ENCODE assay signal across 19 mouse cellular contexts in the genomic region with DNA sequence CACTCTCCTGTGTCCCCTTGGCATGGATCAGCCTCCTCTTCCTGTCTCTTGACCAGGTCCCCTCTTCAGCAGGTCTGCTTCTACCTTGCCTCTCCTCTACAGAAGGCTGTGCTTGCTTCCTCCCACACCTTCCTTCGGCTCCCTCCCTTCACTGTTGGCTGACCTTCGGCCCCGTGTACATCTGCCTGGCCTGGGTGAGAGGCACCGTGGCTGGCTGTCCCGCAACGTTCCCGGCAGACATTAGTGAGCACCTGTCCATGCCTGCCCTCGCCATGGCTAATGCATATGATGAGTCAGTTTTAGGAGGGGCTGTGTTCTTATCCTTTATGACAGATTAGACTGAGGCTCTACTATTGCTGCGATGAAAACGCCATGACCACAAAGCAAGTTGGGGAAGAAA. TPM values are rescaled to one million over a fixed set of nuclear protein-coding genes. Genes with fewer than 3 reads are reported as not detected.
"Had no signal": no experiment of that assay in that cellular context is flagged by ENCODE, and none has a peak within 500 bp of the region (broad histone marks: within the 10 kb centered on the region; RNA-seq: fewer than 3 reads in every experiment).

No protein-coding gene starts in this region.

- H3K9ac ChIP-seq: liver, postnatal 0 days; lung, embryonic 15.5 days; midbrain, embryonic 13.5 days; midbrain, embryonic 15.5 days; neural tube, embryonic 12.5 days; stomach, embryonic 15.5 days had no signal

- H3K27me3 ChIP-seq: stomach, embryonic 15.5 days had no signal

- H3K27ac ChIP-seq: lung, embryonic 15.5 days; macrophage; midbrain, embryonic 13.5 days; midbrain, embryonic 15.5 days; neural tube, embryonic 12.5 days; stomach, embryonic 15.5 days; stomach, postnatal 0 days had no signal

- H3K36me3 ChIP-seq: lung, embryonic 15.5 days; midbrain, embryonic 13.5 days; midbrain, embryonic 15.5 days; neural tube, embryonic 12.5 days; stomach, embryonic 15.5 days had no signal

- H3K4me1 ChIP-seq: stomach, embryonic 15.5 days had no signal

- H3K4me2 ChIP-seq: lung, embryonic 15.5 days; midbrain, embryonic 11.5 days; midbrain, embryonic 13.5 days; midbrain, embryonic 15.5 days; neural tube, embryonic 12.5 days; stomach, embryonic 15.5 days had no signal

- H3K9me3 ChIP-seq: lung, embryonic 15.5 days; midbrain, embryonic 13.5 days; midbrain, embryonic 15.5 days; neural tube, embryonic 12.5 days; stomach, embryonic 15.5 days had no signal

- DNase-seq: liver, postnatal 0 days; lung, adult 2 months; lung, postnatal 14 days; lung, postnatal 36 days; right cerebral cortex, postnatal 14 days; thymus, adult 2 months; thymus, postnatal 25 days; thymus, postnatal 4 days had no signal

- ATAC-seq: liver, postnatal 0 days; lung, postnatal 0 days; midbrain, embryonic 13.5 days; midbrain, embryonic 15.5 days had no signal

- H3K4me3 ChIP-seq: lung, embryonic 15.5 days; midbrain, embryonic 13.5 days; midbrain, embryonic 15.5 days; neural tube, embryonic 12.5 days; stomach, embryonic 15.5 days had no signal

RNA-seq across cellular contexts. Expression of a gene that starts 17.6 kb away (rescaled TPM):
- total RNA-seq: neutrophil, adult 5-6 weeks had no signal
- polyA plus RNA-seq: macrophage had no signal

RNA-seq across cellular contexts. Expression of a gene that starts 17.7 kb away (rescaled TPM):
- total RNA-seq: monocyte, adult 5-6 weeks had no signal
